Mouse (Mus musculus) stomach, postnatal 0 days (tissue): ENCODE results near the gene 4930503E14Rik. TPM values are rescaled to one million over a fixed set of nuclear protein-coding genes. Genes with fewer than 3 reads are reported as not detected.
"Not testable (repeated sequence)": the region's sequence is repeated elsewhere in the genome, so short reads cannot be mapped to it uniquely, and the experiment has no call there.

Source experiments
- ATAC-seq: fragments of 200-750 bp; cut with Nextera tagmentation; 2 replicates; pipeline ENCODE4 v1.8.0; 2017; ENCODE audit not compliant: low FRiP score, low TSS enrichment
- DNase-seq: peaks from one replicate; pipeline ENCODE4 v3.0.0-alpha.2; 2016; ENCODE audit warnings: low spot score
- H3K27ac ChIP-seq: fragments of 300-500 bp; sonication (generic); replicated peaks from 2 replicates; pipeline ENCODE4 v1.5.1; 2014; ENCODE audit warnings: mild to moderate bottlenecking, control low read depth
- H3K27me3 ChIP-seq: fragments of 300-500 bp; sonication (generic); 2 replicates; pipeline ENCODE4 v1.6.1; 2014; ENCODE audit warnings: low read length; ENCODE audit not compliant: control insufficient read depth, insufficient read depth
- H3K36me3 ChIP-seq: fragments of 300-500 bp; sonication (generic); 2 replicates; pipeline ENCODE4 v1.6.1; 2014; ENCODE audit warnings: low read length, mixed read lengths; ENCODE audit not compliant: control insufficient read depth, insufficient read depth
- H3K4me1 ChIP-seq: fragments of 300-500 bp; sonication (generic); replicated peaks from 2 replicates; pipeline ENCODE4 v1.6.1; 2014; ENCODE audit warnings: antibody characterized with exemption; ENCODE audit not compliant: control insufficient read depth, insufficient read depth
- H3K4me2 ChIP-seq: fragments of 300-500 bp; sonication (generic); replicated peaks from 2 replicates; pipeline ENCODE4 v1.6.1; 2014; ENCODE audit warnings: low read depth, mild to moderate bottlenecking, control low read depth, moderate library complexity
- H3K4me3 ChIP-seq: fragments of 300-500 bp; sonication (generic); 2 replicates; pipeline ENCODE4 v1.5.1; 2014; ENCODE audit warnings: low read depth, low read length, control low read depth
- H3K9ac ChIP-seq: fragments of 300-500 bp; sonication (generic); 2 replicates; pipeline ENCODE4 v1.6.1; 2014; ENCODE audit warnings: mild to moderate bottlenecking, low read length, control low read depth, mixed read lengths
- H3K9me3 ChIP-seq: fragments of 300-500 bp; sonication (generic); 2 replicates; pipeline ENCODE4 v1.6.1; 2016; ENCODE audit warnings: low read length; ENCODE audit not compliant: control insufficient read depth
- EP300 ChIP-seq: optimal IDR thresholded peaks from 2 replicates; pipeline ENCODE3; 2016; ENCODE audit warnings: antibody characterized with exemption
- WGBS: fragments of 180-500 bp; shearing (Covaris S2); extraction: QIAGEN DNeasy Blood & Tissue Kit; methylation state at CpG from one replicate; pipeline ENCODE4 v1.1.7; 2014; 5-methylcytosine and 5-hydroxymethylcytosine counted together
- polyA plus RNA-seq: library from polyadenylated mRNA; unstranded; fragments of >200 nt; fragmentation: Nextera tagmentation; extraction: Ambion mirVana; gene quantifications from 2 replicates; pipeline ENCODE4 v1.2.1, GENCODE M21; 2015

Gene 4930503E14Rik
- polyA plus RNA-seq = 0.13 TPM in 1 of 2 replicates, not detected in the other

GRCm38 (mm10) chr14:44213154-44213553 is at the start of gene 4930503E14Rik:
TSS of gene 4930503E14Rik (minus strand) at chr14:44213254.
- H3K27ac ChIP-seq, H3K9me3 ChIP-seq, H3K36me3 ChIP-seq, ATAC-seq, H3K27me3 ChIP-seq, H3K4me3 ChIP-seq, DNase-seq, H3K4me2 ChIP-seq, H3K9ac ChIP-seq, H3K4me1 ChIP-seq: not testable (repeated sequence)
- WGBS = 85% methylated on average over 3 of the region's 3 CpGs

GRCm38 (mm10) chr14:44248039-44248438 is 35.0 kb upstream of the 4930503E14Rik start:
- H3K4me1 ChIP-seq = no peaks in the 10 kb centered on the region
- H3K27me3 ChIP-seq = no peaks in the 10 kb centered on the region
- ATAC-seq (no peak), DNase-seq (no peak)
- H3K9me3 ChIP-seq = no peaks in the 10 kb centered on the region
- no peak overlapping the region for H3K27ac ChIP-seq
- 92% methylated on average over 16 of the region's 16 CpGs for WGBS
- no peaks in the 10 kb centered on the region for H3K36me3 ChIP-seq
- H3K4me3 ChIP-seq = no peak overlapping the region
- no peak overlapping the region for H3K9ac ChIP-seq
- TF ChIP-seq EP300 = no peak
- H3K4me2 ChIP-seq = no peak overlapping the region

DNA sequence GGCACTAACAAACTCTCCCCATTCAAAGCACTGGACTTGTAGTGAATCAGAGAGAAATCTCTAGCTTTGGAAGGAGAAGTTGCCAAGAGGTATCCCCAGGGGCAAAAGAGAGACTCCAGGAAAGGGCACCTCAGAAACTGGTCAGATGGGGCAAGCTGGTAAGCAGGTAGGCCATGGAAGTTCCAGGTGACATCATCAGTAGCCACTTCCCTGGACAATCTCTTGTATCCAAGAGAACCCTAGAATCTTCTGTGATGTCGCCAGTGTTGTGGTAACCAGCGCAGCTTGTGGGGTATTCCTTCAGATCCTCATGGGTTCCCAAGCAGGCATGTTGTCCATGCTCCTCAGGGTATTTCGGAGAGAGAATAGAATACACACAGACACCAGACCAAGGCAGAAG is 15.7 kb downstream of the 4930503E14Rik start, which contains the start of gene Gm8212:
Gene Gm8212, plus strand, starts transcription at position 301 of the 400 bp plus-strand sequence.
- H3K9ac ChIP-seq, H3K4me2 ChIP-seq, ATAC-seq, H3K27me3 ChIP-seq, H3K36me3 ChIP-seq, DNase-seq, H3K4me3 ChIP-seq, H3K9me3 ChIP-seq, H3K4me1 ChIP-seq, H3K27ac ChIP-seq: not testable (repeated sequence)
- WGBS = 100% methylated on average over 1 of the region's 3 CpGs

GRCm38 (mm10) chr14:44123551-44123950 is 89.5 kb downstream of the 4930503E14Rik start, which contains the start of gene Gm3327:
TSS of gene Gm3327 (plus strand) at chr14:44123851.
- H3K4me1 ChIP-seq, H3K27ac ChIP-seq, DNase-seq, H3K4me3 ChIP-seq, H3K4me2 ChIP-seq, H3K27me3 ChIP-seq, ATAC-seq, H3K36me3 ChIP-seq, H3K9ac ChIP-seq, H3K9me3 ChIP-seq: not testable (repeated sequence)
- 76% methylated on average over 4 of the region's 4 CpGs for WGBS

Other genes with a start within 250 kb of the 4930503E14Rik start
- not detected in 2 replicates for gene Ang6, start 211.0 kb downstream of the 4930503E14Rik start, polyA plus RNA-seq
- 0.15 TPM in 1 of 2 replicates, not detected in the other for gene Ear2, start 110.6 kb downstream of the 4930503E14Rik start, polyA plus RNA-seq
- gene Gm3327, start 89.4 kb downstream of the 4930503E14Rik start, polyA plus RNA-seq = not detected in 2 replicates
- gene Gm8212, start 15.6 kb downstream of the 4930503E14Rik start, polyA plus RNA-seq = not detected in 2 replicates
- gene Gm8220, start 72.3 kb upstream of the 4930503E14Rik start, polyA plus RNA-seq = not detected in 2 replicates
- not detected in 2 replicates for gene Gm5930, start 125.3 kb upstream of the 4930503E14Rik start, polyA plus RNA-seq
- not detected in 2 replicates for gene Gm8229, start 152.1 kb upstream of the 4930503E14Rik start, polyA plus RNA-seq
- not detected in 2 replicates for gene Gm3371, start 197.4 kb upstream of the 4930503E14Rik start, polyA plus RNA-seq
- not detected in 2 replicates for gene Gm8232, start 220.4 kb upstream of the 4930503E14Rik start, polyA plus RNA-seq